17 mouse cellular contexts compared by ENCODE assay signal in the genomic region with DNA sequence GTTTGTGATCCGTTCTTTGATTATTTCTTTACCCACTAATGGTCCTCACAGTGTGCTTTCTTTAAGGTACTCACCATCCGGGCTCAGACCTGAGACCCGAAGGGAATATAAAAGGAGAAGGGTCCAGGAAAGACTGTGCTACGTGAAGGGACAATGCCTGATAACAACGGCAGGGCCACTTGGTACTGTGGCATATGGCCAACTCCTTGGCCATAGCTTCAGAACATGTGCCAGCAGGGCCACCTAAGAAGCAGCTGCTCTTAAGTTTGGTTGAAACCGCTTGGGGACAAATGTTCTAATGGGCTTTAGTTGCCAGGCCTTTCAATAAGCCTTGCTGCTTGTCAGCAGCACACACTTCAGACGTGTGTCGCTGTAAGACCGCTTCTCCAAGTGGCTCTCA.
DNase-seq lines count a peak whose midpoint lies in the region; ATAC-seq and TF ChIP-seq lines count a peak whose summit lies in the region.
"Had no signal": no experiment of that assay in that cellular context is flagged by ENCODE, and none has a peak within 500 bp of the region (broad histone marks: within the 10 kb centered on the region; RNA-seq: fewer than 3 reads in every experiment).

No protein-coding gene starts in this region.

- TF ChIP-seq POLR2A in brain, embryonic 14.5 days (IDR thresholded peaks at IDR 0.05; ENCODE audit: borderline replicate concordance, extremely low read depth, insufficient read depth, insufficient read length, poor library complexity, severe bottlenecking): no peak

- H3K9me3 ChIP-seq in heart, embryonic 14.5 days (ENCODE audit: control insufficient read depth, low read length): no peaks in the 10 kb centered on the region
- no peaks in the 10 kb centered on the region for H3K9me3 ChIP-seq in embryonic facial prominence, embryonic 14.5 days (ENCODE audit: control insufficient read depth, low read length)
- H3K9me3 ChIP-seq: embryonic facial prominence, embryonic 15.5 days; heart, embryonic 15.5 days; hindbrain, embryonic 13.5 days; liver, embryonic 12.5 days; lung, embryonic 15.5 days; midbrain, embryonic 10.5 days had no signal

- H3K9ac ChIP-seq in heart, embryonic 14.5 days (ENCODE audit: low read length): no peak overlapping the region; the same call in 1 of the 2 replicates
- no peak overlapping the region for H3K9ac ChIP-seq in embryonic facial prominence, embryonic 14.5 days (ENCODE audit: low read depth, low read length)
- H3K9ac ChIP-seq: embryonic facial prominence, embryonic 15.5 days; heart, embryonic 15.5 days; hindbrain, embryonic 13.5 days; liver, embryonic 12.5 days; lung, embryonic 15.5 days had no signal

- WGBS in heart, embryonic 14.5 days: 71% methylated on average over 9 of the region's 9 CpGs
- WGBS in embryonic facial prominence, embryonic 14.5 days: 90% methylated on average over 9 of the region's 9 CpGs

- 0 out of 2 replicates have a peak overlapping the region, but pooled peaks have one; percentile 51 for H3K4me2 ChIP-seq in heart, embryonic 14.5 days (ENCODE audit: low read length)
- 0 out of 2 replicates have a peak overlapping the region, but pooled peaks have one; percentile 51 for H3K4me2 ChIP-seq in embryonic facial prominence, embryonic 14.5 days (ENCODE audit: low read depth, low read length)
- H3K4me2 ChIP-seq: hindbrain, embryonic 13.5 days; liver, embryonic 12.5 days had no signal

- no peaks in the 10 kb centered on the region for H3K36me3 ChIP-seq in heart, embryonic 14.5 days (ENCODE audit: control insufficient read depth, insufficient read depth, low read length)
- no peaks in the 10 kb centered on the region for H3K36me3 ChIP-seq in embryonic facial prominence, embryonic 14.5 days (ENCODE audit: control insufficient read depth, insufficient read depth, low read length)
- H3K36me3 ChIP-seq: embryonic facial prominence, embryonic 15.5 days; heart, embryonic 15.5 days; hindbrain, embryonic 13.5 days; liver, embryonic 12.5 days; lung, embryonic 15.5 days; midbrain, embryonic 10.5 days had no signal

- no peak overlapping the region for H3K27ac ChIP-seq in heart, embryonic 14.5 days (replicated peaks in 1 of 2; ENCODE audit: control insufficient read depth in 1 of 2, insufficient read depth in 1 of 2, low read depth in 2 of 2, low read length in 2 of 2)
- H3K27ac ChIP-seq in embryonic facial prominence, embryonic 14.5 days (replicated peaks; ENCODE audit: low read depth, low read length): no peak overlapping the region
- H3K27ac ChIP-seq in gastrocnemius, adult 2 months: no peak overlapping the region
- H3K27ac ChIP-seq: embryonic facial prominence, embryonic 15.5 days; heart, embryonic 15.5 days; hindbrain, embryonic 13.5 days; layer of hippocampus, adult 2 months; liver, embryonic 12.5 days; lung, embryonic 15.5 days; macrophage had no signal

- H3K4me1 ChIP-seq in heart, embryonic 14.5 days (ENCODE audit: control insufficient read depth in 2 of 2, insufficient read depth in 2 of 2, low read length in 2 of 2): peaks cover 14 to 29% of the 10 kb centered on the region in 2 experiments
- H3K4me1 ChIP-seq in embryonic facial prominence, embryonic 14.5 days (ENCODE audit: control insufficient read depth, insufficient read depth, low read length): peaks cover 4% of the 10 kb centered on the region; the same call in 1 of the 2 replicates
- H3K4me1 ChIP-seq: liver, embryonic 12.5 days had no signal

- H3K27me3 ChIP-seq in heart, embryonic 14.5 days (ENCODE audit: control insufficient read depth, insufficient read depth, low read length): no peaks in the 10 kb centered on the region
- H3K27me3 ChIP-seq in embryonic facial prominence, embryonic 14.5 days (replicated peaks; ENCODE audit: control insufficient read depth, insufficient read depth, low read length): no peaks in the 10 kb centered on the region
- H3K27me3 ChIP-seq: embryonic facial prominence, embryonic 15.5 days; heart, embryonic 15.5 days; hindbrain, embryonic 13.5 days; liver, embryonic 12.5 days; lung, embryonic 15.5 days had no signal

- no peak for ATAC-seq in heart, embryonic 14.5 days (ENCODE audit: insufficient number of reproducible peaks, insufficient read depth, low FRiP score, low read depth)
- ATAC-seq in embryonic facial prominence, embryonic 14.5 days (ENCODE audit: low read depth): no peak
- no peak for ATAC-seq in granulocyte monocyte progenitor cell, adult 5-6 weeks (replicated peaks; ENCODE audit: poor library complexity, severe bottlenecking)
- ATAC-seq: inflammation-experienced regulatory T-cells, adult 6 months; liver, embryonic 12.5 days had no signal

- peak; percentile 55 to 65 for DNase-seq in cerebellum, postnatal 10 days
- DNase-seq in cerebellum, adult 9-11 months: no peak
- no peak for DNase-seq in heart, adult 8-10 months (ENCODE audit: low spot score)
- DNase-seq in brain, embryonic 14.5 days (ENCODE audit: low read depth): peak; percentile 47
- DNase-seq in embryonic facial prominence, embryonic 14.5 days (ENCODE audit: low spot score): no peak
- no peak for DNase-seq in gastrocnemius, adult 2 months

- intact Hi-C loops in gastrocnemius, adult 2 months (cut with DNase I): no loop called here

- no peak for TF ChIP-seq CTCF in brain, embryonic 14.5 days (IDR thresholded peaks at IDR 0.05; ENCODE audit: borderline replicate concordance, extremely low read depth, insufficient read depth, insufficient read length)
- TF ChIP-seq CTCF in gastrocnemius, adult 2 months (IDR thresholded peaks at IDR 0.05): no peak

- H3K4me3 ChIP-seq in heart, embryonic 14.5 days (ENCODE audit: control insufficient read depth in 1 of 2, insufficient read depth in 1 of 2, low read depth in 1 of 2, low read length in 2 of 2): no peak overlapping the region
- H3K4me3 ChIP-seq in embryonic facial prominence, embryonic 14.5 days (ENCODE audit: low read depth, low read length): no peak overlapping the region
- no peak overlapping the region for H3K4me3 ChIP-seq in gastrocnemius, adult 2 months
- H3K4me3 ChIP-seq: hindbrain, embryonic 13.5 days; liver, embryonic 12.5 days; midbrain, embryonic 10.5 days had no signal

Comparison
In these comparisons a context has a peak if more than half of its experiments do, and no peak if none do; other contexts are left out.
1. DNase-seq: peak in cerebellum, postnatal 10 days (2 of 2) and brain, embryonic 14.5 days (single experiment); none in cerebellum, adult 9-11 months (single experiment), heart, adult 8-10 months (single experiment), embryonic facial prominence, embryonic 14.5 days (single experiment) and gastrocnemius, adult 2 months (single experiment).